ENCODE assay signal across 27 mouse cellular contexts in the genomic region with DNA sequence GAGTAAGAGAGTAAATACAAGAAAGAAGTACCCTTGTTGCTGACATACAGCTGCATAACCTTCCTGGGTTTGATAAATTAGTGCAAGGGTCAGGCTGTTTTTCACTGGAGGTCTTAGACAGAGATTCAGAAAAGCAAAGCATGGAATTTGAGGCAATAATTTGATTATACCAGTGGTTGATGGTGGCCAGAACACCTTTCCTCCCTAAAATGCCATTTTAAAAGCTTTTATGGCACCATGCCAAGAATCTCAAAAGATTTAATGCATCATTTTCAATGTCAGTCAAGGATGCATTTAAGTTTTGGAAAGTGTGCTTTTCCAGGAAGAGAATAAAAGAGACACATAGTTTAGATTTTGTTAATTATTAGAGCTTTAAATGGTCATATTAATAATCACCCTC.
DNase-seq lines count a peak whose midpoint lies in the region; ATAC-seq and TF ChIP-seq lines count a peak whose summit lies in the region.
"Had no signal": no experiment of that assay in that cellular context is flagged by ENCODE, and none has a peak within 500 bp of the region (broad histone marks: within the 10 kb centered on the region; RNA-seq: fewer than 3 reads in every experiment).

No protein-coding gene starts in this region.

- no peak overlapping the region for H3K9ac ChIP-seq in embryonic facial prominence, embryonic 11.5 days (replicated peaks; ENCODE audit: low read length)
- H3K9ac ChIP-seq in hindbrain, postnatal 0 days (replicated peaks; ENCODE audit: low read length) = no peak overlapping the region
- no peak overlapping the region for H3K9ac ChIP-seq in hindbrain, embryonic 13.5 days
- no peak overlapping the region for H3K9ac ChIP-seq in kidney, embryonic 14.5 days (ENCODE audit: low read depth, low read length)
- H3K9ac ChIP-seq: embryonic facial prominence, embryonic 12.5 days; forebrain, embryonic 13.5 days; forebrain, postnatal 0 days; hindbrain, embryonic 15.5 days; intestine, embryonic 15.5 days had no signal

- TF ChIP-seq CTCF in hindbrain, postnatal 0 days (IDR thresholded peaks at IDR 0.05; ENCODE audit: low read depth) = no peak
- no peak for TF ChIP-seq CTCF in brain, embryonic 14.5 days (IDR thresholded peaks at IDR 0.05; ENCODE audit: borderline replicate concordance, extremely low read depth, insufficient read depth, insufficient read length)

- H3K27ac ChIP-seq in embryonic facial prominence, embryonic 11.5 days (replicated peaks; ENCODE audit: low read depth, low read length) = no peak overlapping the region
- H3K27ac ChIP-seq in embryonic facial prominence, embryonic 10.5 days (replicated peaks) = no peak overlapping the region
- H3K27ac ChIP-seq in hindbrain, postnatal 0 days = no peak overlapping the region
- H3K27ac ChIP-seq in hindbrain, embryonic 13.5 days = no peak overlapping the region
- no peak overlapping the region for H3K27ac ChIP-seq in kidney, embryonic 14.5 days (ENCODE audit: low read depth, low read length)
- H3K27ac ChIP-seq: embryonic facial prominence, embryonic 12.5 days; forebrain, embryonic 13.5 days; gastrocnemius, adult 2 months; hindbrain, embryonic 15.5 days; intestine, embryonic 15.5 days had no signal

- no peaks in the 10 kb centered on the region for H3K36me3 ChIP-seq in embryonic facial prominence, embryonic 11.5 days (replicated peaks; ENCODE audit: control insufficient read depth, insufficient read depth, low read depth, low read length)
- no peaks in the 10 kb centered on the region for H3K36me3 ChIP-seq in embryonic facial prominence, embryonic 10.5 days (replicated peaks)
- H3K36me3 ChIP-seq in hindbrain, postnatal 0 days (ENCODE audit: insufficient read depth, low read length) = no peaks in the 10 kb centered on the region
- no peaks in the 10 kb centered on the region for H3K36me3 ChIP-seq in hindbrain, embryonic 13.5 days
- H3K36me3 ChIP-seq in kidney, embryonic 14.5 days (ENCODE audit: control insufficient read depth, insufficient read depth, low read length) = no peaks in the 10 kb centered on the region
- H3K36me3 ChIP-seq: embryonic facial prominence, embryonic 12.5 days; hindbrain, embryonic 15.5 days; intestine, embryonic 15.5 days had no signal

- H3K4me3 ChIP-seq in embryonic facial prominence, embryonic 11.5 days (ENCODE audit: low read depth, low read length) = no peak overlapping the region
- H3K4me3 ChIP-seq in embryonic facial prominence, embryonic 10.5 days = no peak overlapping the region
- H3K4me3 ChIP-seq in hindbrain, postnatal 0 days (ENCODE audit: low read length) = no peak overlapping the region
- H3K4me3 ChIP-seq in hindbrain, embryonic 13.5 days = no peak overlapping the region
- H3K4me3 ChIP-seq in kidney, embryonic 14.5 days (ENCODE audit: low read length) = no peak overlapping the region
- H3K4me3 ChIP-seq: embryonic facial prominence, embryonic 12.5 days; erythroblast, embryonic 14.5 days; forebrain, embryonic 13.5 days; gastrocnemius, adult 2 months; hindbrain, embryonic 15.5 days; intestine, embryonic 15.5 days had no signal

- no peak for TF ChIP-seq POLR2A in brain, embryonic 14.5 days (IDR thresholded peaks at IDR 0.05; ENCODE audit: borderline replicate concordance, extremely low read depth, insufficient read depth, insufficient read length, poor library complexity, severe bottlenecking)

- ATAC-seq in embryonic facial prominence, embryonic 11.5 days (replicated peaks; ENCODE audit: insufficient number of reproducible peaks, low FRiP score, low TSS enrichment, low read depth) = no peak
- ATAC-seq in hindbrain, postnatal 0 days = no peak
- no peak for ATAC-seq in hindbrain, embryonic 13.5 days (ENCODE audit: low FRiP score)
- no peak for ATAC-seq in kidney, embryonic 14.5 days (ENCODE audit: low FRiP score, low TSS enrichment)
- ATAC-seq: activated CD4-positive, CD25-positive, alpha-beta regulatory T cell, adult 4 months; CD4-positive, CD25-positive, alpha-beta regulatory T cell, adult 4 months; forebrain, embryonic 13.5 days; forebrain, postnatal 0 days; intestine, embryonic 15.5 days had no signal

- no peaks in the 10 kb centered on the region for H3K4me1 ChIP-seq in embryonic facial prominence, embryonic 11.5 days (ENCODE audit: control insufficient read depth, insufficient read depth, low read length)
- H3K4me1 ChIP-seq in embryonic facial prominence, embryonic 10.5 days = no peaks in the 10 kb centered on the region
- no peaks in the 10 kb centered on the region for H3K4me1 ChIP-seq in hindbrain, postnatal 0 days (ENCODE audit: insufficient read depth, low read length)
- H3K4me1 ChIP-seq in hindbrain, embryonic 13.5 days (replicated peaks) = no peaks in the 10 kb centered on the region
- no peaks in the 10 kb centered on the region for H3K4me1 ChIP-seq in kidney, embryonic 14.5 days (ENCODE audit: control insufficient read depth, insufficient read depth, low read length)
- H3K4me1 ChIP-seq: embryonic facial prominence, embryonic 12.5 days; forebrain, embryonic 13.5 days; hindbrain, embryonic 15.5 days; intestine, embryonic 15.5 days had no signal

- no peaks in the 10 kb centered on the region for H3K27me3 ChIP-seq in embryonic facial prominence, embryonic 11.5 days (ENCODE audit: control insufficient read depth, insufficient read depth, low read length)
- no peaks in the 10 kb centered on the region for H3K27me3 ChIP-seq in embryonic facial prominence, embryonic 10.5 days (replicated peaks; ENCODE audit: low read depth, poor library complexity, severe bottlenecking)
- no peaks in the 10 kb centered on the region for H3K27me3 ChIP-seq in hindbrain, postnatal 0 days (ENCODE audit: insufficient read depth, low read length)
- no peaks in the 10 kb centered on the region for H3K27me3 ChIP-seq in hindbrain, embryonic 13.5 days
- H3K27me3 ChIP-seq in kidney, embryonic 14.5 days (ENCODE audit: control insufficient read depth, insufficient read depth, low read length) = no peaks in the 10 kb centered on the region
- H3K27me3 ChIP-seq: embryonic facial prominence, embryonic 12.5 days; forebrain, embryonic 13.5 days; hindbrain, embryonic 15.5 days; intestine, embryonic 15.5 days had no signal

- H3K9me3 ChIP-seq in embryonic facial prominence, embryonic 11.5 days (replicated peaks; ENCODE audit: control insufficient read depth, low read length) = no peaks in the 10 kb centered on the region
- no peaks in the 10 kb centered on the region for H3K9me3 ChIP-seq in embryonic facial prominence, embryonic 10.5 days
- H3K9me3 ChIP-seq in hindbrain, postnatal 0 days (ENCODE audit: low read length) = no peaks in the 10 kb centered on the region
- no peaks in the 10 kb centered on the region for H3K9me3 ChIP-seq in hindbrain, embryonic 13.5 days
- no peaks in the 10 kb centered on the region for H3K9me3 ChIP-seq in kidney, embryonic 14.5 days (ENCODE audit: control insufficient read depth, low read length)
- H3K9me3 ChIP-seq: embryonic facial prominence, embryonic 12.5 days; forebrain, embryonic 13.5 days; hindbrain, embryonic 15.5 days; intestine, embryonic 15.5 days had no signal

- no peak overlapping the region for H3K4me2 ChIP-seq in embryonic facial prominence, embryonic 11.5 days (ENCODE audit: low read depth, low read length)
- H3K4me2 ChIP-seq in hindbrain, postnatal 0 days (ENCODE audit: low read depth, low read length) = no peak overlapping the region
- H3K4me2 ChIP-seq in hindbrain, embryonic 13.5 days = no peak overlapping the region
- H3K4me2 ChIP-seq in kidney, embryonic 14.5 days (replicated peaks; ENCODE audit: low read depth, low read length) = no peak overlapping the region
- H3K4me2 ChIP-seq: embryonic facial prominence, embryonic 12.5 days; forebrain, embryonic 13.5 days; heart, embryonic 11.5 days; hindbrain, embryonic 15.5 days; intestine, embryonic 15.5 days had no signal

- peak; percentile 12 for DNase-seq in embryonic facial prominence, embryonic 11.5 days (ENCODE audit: low spot score)
- DNase-seq in embryonic facial prominence, embryonic 10.5 days (ENCODE audit: low spot score) = no peak
- peak; percentile 6 for DNase-seq in hindbrain, postnatal 0 days (ENCODE audit: low spot score)
- DNase-seq in MN1 (ENCODE audit: low spot score) = peak; percentile 96
- peak; percentile 16 for DNase-seq in brain, embryonic 14.5 days (ENCODE audit: low read depth)
- DNase-seq in adipocyte (ENCODE audit: low spot score) = no peak
- DNase-seq: adrenal gland, postnatal 10 days; adrenal gland, postnatal 36 days; cerebellum, adult 11 months; cerebellum, adult 2 months; cerebellum, adult 9-11 months; cerebellum, postnatal 25 days; forebrain, postnatal 0 days; gastrocnemius, adult 2 months; gastrocnemius, postnatal 14 days; heart, adult 11 months; kidney, adult 11 months had no signal

Comparison
In these comparisons a context has a peak if more than half of its experiments do, and no peak if none do; other contexts are left out.
1. DNase-seq: peak in embryonic facial prominence, embryonic 11.5 days (single experiment), hindbrain, postnatal 0 days (single experiment), MN1 (single experiment) and brain, embryonic 14.5 days (single experiment); none in embryonic facial prominence, embryonic 10.5 days (single experiment) and adipocyte (single experiment).